Mouse (Mus musculus) small intestine, adult 2 months (tissue): ENCODE measurements at regions not wholly inside any gene's neighbourhood (a gene's known extent, or its start where the extent isn't known, plus 50 kb on each side); places are given as distances from the start of the nearest gene placed in this dataset.

Source experiments
- H3K27ac ChIP-seq: fragments of 200-500 bp; 2 replicates; pipeline ENCODE4 v1.5.1; 2012; ENCODE audit warnings: low read depth, low read length, control low read depth, inconsistent platforms; ENCODE audit not compliant: insufficient read depth
- H3K27me3 ChIP-seq: fragments of 200-500 bp; 2 replicates; pipeline ENCODE4 v1.6.1; 2012; ENCODE audit warnings: mild to moderate bottlenecking, moderate library complexity, low read length, inconsistent platforms; ENCODE audit not compliant: control insufficient read depth, insufficient read depth
- H3K36me3 ChIP-seq: fragments of 200-500 bp; 2 replicates; pipeline ENCODE4 v1.6.1; 2012; ENCODE audit warnings: mild to moderate bottlenecking, low read length, control low read depth, inconsistent platforms; ENCODE audit not compliant: control insufficient read depth, insufficient read depth
- H3K4me1 ChIP-seq: fragments of 200-500 bp; 2 replicates; pipeline ENCODE4 v1.6.1; 2012; ENCODE audit warnings: low read length, inconsistent platforms, mixed read lengths; ENCODE audit not compliant: control insufficient read depth, insufficient read depth, insufficient read length
- H3K4me3 ChIP-seq: fragments of 200-500 bp; 2 replicates; pipeline ENCODE4 v1.5.1; 2012; ENCODE audit warnings: low read depth, mild to moderate bottlenecking, control low read depth, inconsistent platforms, low read length, moderate library complexity
- CTCF ChIP-seq: fragments of 200-500 bp; IDR thresholded peaks from 2 replicates; pipeline ENCODE4 v1.5.1; 2012; ENCODE audit warnings: low read depth, mild to moderate bottlenecking, control low read depth, inconsistent platforms, low read length, moderate library complexity, mixed read lengths; ENCODE audit not compliant: insufficient replicate concordance, insufficient read length; ENCODE audit errors: extremely low read depth
- POLR2A ChIP-seq: fragments of 200-500 bp; IDR thresholded peaks from 2 replicates; pipeline ENCODE4 v1.6.1; 2012; ENCODE audit warnings: low read depth, mild to moderate bottlenecking, control low read depth, inconsistent platforms, low read length, moderate library complexity
- WGBS: fragments of 180-500 bp; shearing (Covaris S2); methylation state at CpG from one replicate; pipeline ENCODE4 v1.1.7; 2018; 5-methylcytosine and 5-hydroxymethylcytosine counted together

GRCm38 (mm10) chr11:19290971-19291370, 272.2 kb upstream of the Meis1 start:
- TF ChIP-seq CTCF, result no peak
- H3K27me3 ChIP-seq, result no peaks in the 10 kb centered on the region
- H3K4me3 ChIP-seq, result no peak overlapping the region
- 81% methylated on average over 6 of the region's 6 CpGs for WGBS
- H3K4me1 ChIP-seq, result no peaks in the 10 kb centered on the region
- H3K27ac ChIP-seq, result no peak overlapping the region
- H3K36me3 ChIP-seq, result no peaks in the 10 kb centered on the region

DNA sequence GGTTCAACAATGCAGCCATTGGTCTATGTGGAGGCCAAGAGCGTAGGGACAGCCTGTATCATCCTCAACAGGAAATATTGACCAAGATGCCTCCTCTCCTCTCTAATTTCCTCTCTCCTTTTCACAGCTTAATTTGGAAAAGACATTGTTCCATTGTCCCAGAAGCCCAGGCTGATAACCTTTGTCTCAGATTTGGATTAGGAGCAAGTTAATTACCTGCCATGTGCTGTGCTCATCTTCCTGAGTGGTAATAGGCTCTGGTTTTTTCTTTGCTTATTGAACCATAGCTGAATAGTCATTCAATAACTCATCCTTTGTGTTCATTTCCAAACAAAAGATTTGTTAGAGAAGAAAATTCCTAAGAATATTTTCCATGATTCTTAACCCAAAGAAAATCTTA, 280.6 kb upstream of the Meis1 start:
- Histone ChIP-seq H3K27ac (no peak overlapping the region), H3K4me3 (no peak overlapping the region), H3K36me3 (no peaks in the 10 kb centered on the region), H3K27me3 (no peaks in the 10 kb centered on the region), H3K4me1 (no peaks in the 10 kb centered on the region)
- TF ChIP-seq CTCF (no peak), POLR2A (no peak)
- WGBS, result 93% methylated on average over 1 of the region's 1 CpGs

DNA sequence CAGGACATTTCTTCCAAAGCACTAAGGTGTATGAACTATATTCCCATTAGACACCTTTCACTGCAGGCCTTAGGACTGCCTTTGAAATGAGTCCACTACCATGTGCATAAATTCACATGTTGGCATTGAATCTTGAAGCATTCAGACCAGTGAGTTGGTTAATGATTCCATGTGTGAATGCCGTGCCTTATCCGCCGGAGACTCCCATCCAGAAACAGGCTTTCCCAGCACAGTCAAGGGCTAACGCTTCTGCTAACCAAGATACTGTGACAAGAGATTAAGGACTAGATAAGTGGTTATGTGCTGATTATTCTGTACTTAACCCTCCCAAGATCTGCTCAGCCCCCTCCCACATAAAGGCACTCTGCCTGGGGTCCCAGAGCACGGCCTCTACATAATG, 287.9 kb upstream of the Meis1 start:
- H3K27ac ChIP-seq, result no peak overlapping the region
- no peaks in the 10 kb centered on the region for H3K4me1 ChIP-seq
- no peak overlapping the region for H3K4me3 ChIP-seq
- H3K27me3 ChIP-seq, result no peaks in the 10 kb centered on the region
- 75% methylated on average over 5 of the region's 5 CpGs for WGBS
- TF ChIP-seq CTCF (no peak), POLR2A (no peak)
- H3K36me3 ChIP-seq, result no peaks in the 10 kb centered on the region

DNA sequence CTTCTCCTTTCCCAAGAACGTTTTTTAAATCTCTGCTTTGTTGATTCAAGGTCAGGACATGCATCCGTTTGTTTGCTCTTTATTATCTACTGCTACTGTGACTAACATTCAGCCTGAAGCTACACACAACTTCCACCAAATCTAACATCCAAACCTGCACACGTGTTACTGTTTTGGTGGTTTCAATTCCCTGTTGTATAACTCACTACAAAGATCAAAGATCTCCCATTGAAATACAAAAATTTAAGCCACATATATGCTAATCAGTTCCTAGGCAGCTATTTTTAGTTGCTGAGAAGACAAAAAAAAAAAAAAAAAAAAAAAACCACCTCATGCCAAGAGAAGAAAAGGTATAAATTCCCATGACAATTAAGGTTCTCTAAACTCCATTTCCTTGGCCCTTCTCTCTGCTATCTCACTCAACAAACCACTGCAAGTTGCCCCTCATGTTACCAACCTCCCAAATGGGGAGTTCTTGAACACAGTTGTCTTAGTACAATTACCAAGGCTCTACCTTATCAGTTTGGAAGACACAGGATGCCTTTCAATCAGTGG, 312.0 kb upstream of the Meis1 start:
- no peaks in the 10 kb centered on the region for H3K27me3 ChIP-seq
- TF ChIP-seq POLR2A (no peak), CTCF (no peak)
- WGBS, result 14% methylated on average over 2 of the region's 3 CpGs
- H3K27ac ChIP-seq, result no peak overlapping the region
- H3K4me1 ChIP-seq, result no peaks in the 10 kb centered on the region
- no peaks in the 10 kb centered on the region for H3K36me3 ChIP-seq
- no peak overlapping the region for H3K4me3 ChIP-seq

- TF ChIP-seq CTCF (no peak), POLR2A (no peak)
- Histone ChIP-seq H3K4me3 (no peak overlapping the region), H3K4me1 (no peaks in the 10 kb centered on the region), H3K36me3 (no peaks in the 10 kb centered on the region), H3K27ac (no peak overlapping the region), H3K27me3 (no peaks in the 10 kb centered on the region)
Observed at GRCm38 (mm10) chr11:19332274-19332673, 313.5 kb upstream of the Meis1 start.

DNA sequence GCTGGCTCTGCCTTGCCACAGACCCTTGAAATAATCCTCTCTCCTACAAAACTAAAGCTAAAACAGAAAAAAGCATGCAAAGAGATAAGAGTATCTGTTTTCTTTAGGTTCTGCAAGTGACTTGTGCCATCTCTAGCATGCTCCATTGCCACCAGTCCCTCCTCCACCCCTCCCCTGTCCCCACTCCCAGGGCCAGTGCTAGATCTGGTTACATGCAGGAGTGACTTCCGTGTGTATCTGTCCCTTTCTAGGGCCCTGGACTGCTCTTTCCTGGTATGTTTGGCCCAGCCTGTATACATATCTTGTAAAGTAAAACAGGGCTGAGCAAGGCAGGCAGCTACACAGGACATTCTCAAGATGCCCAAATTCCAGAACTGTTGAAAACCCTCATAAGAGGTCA, 313.9 kb upstream of the Meis1 start:
- Histone ChIP-seq H3K4me1 (no peaks in the 10 kb centered on the region), H3K36me3 (no peaks in the 10 kb centered on the region), H3K4me3 (no peak overlapping the region), H3K27me3 (no peaks in the 10 kb centered on the region), H3K27ac (no peak overlapping the region)
- TF ChIP-seq CTCF (no peak), POLR2A (no peak)
- WGBS, result 41% methylated on average over 1 of the region's 1 CpGs

DNA sequence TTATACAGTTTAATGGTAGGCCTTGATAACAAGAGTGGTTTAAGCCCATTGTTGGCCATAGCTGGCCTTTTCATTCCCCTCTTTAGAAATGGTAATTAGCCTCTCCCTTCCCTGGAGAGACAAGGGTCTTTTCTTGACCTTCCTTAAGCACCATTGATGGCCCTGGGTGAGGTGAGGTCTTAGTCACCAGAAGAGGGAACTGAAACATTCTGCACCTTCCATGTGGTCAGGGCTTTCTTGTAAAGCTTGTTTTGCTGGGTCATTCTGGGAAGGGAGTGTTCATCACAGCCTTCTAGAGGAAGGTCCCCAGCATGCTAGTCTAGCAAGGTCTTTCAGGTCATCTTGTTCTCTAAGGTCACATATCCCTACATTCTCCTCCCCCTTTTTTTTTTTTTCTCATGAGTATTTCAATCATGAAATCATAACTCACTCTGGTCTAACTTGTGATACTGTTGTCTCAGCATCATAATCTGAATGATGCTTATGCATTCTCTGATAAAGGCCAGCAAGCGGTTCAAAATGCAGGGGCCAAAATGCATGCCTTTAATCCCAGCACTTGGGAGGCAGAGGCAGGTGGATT, 315.2 kb upstream of the Meis1 start:
- 92% methylated on average over 1 of the region's 1 CpGs for WGBS
- H3K4me1 ChIP-seq, result no peaks in the 10 kb centered on the region
- TF ChIP-seq CTCF, result no peak
- TF ChIP-seq POLR2A, result no peak
- no peak overlapping the region for H3K4me3 ChIP-seq
- H3K27ac ChIP-seq, result no peak overlapping the region
- no peaks in the 10 kb centered on the region for H3K27me3 ChIP-seq
- H3K36me3 ChIP-seq, result no peaks in the 10 kb centered on the region

DNA sequence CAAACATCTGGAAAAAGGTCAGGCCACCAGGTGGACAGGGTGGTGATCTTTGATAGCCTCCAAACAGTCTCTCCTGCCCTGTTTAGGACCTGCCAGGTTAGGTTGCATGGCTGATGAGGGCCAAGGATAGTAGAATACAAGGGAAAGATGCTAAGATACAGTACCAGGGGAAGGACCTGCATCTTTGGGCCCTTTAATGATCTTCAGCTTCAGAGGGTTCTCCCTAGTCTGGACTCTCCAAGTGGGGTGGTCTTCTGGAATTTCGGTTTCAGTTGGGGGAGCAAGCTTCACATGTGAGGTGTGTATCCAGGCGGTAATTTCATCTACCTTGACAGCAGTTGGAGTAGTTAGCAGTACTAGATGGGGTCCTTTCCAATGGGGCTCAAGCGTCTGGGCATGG, 316.6 kb upstream of the Meis1 start:
- TF ChIP-seq POLR2A, result no peak
- no peak for TF ChIP-seq CTCF
- Histone ChIP-seq H3K27me3 (no peaks in the 10 kb centered on the region), H3K4me1 (no peaks in the 10 kb centered on the region), H3K4me3 (no peak overlapping the region), H3K36me3 (no peaks in the 10 kb centered on the region), H3K27ac (no peak overlapping the region)
- 88% methylated on average over 3 of the region's 3 CpGs for WGBS
